Mouse (Mus musculus) fat pad, adult 2 months (tissue): ENCODE results near the gene Rpl10-ps3.

Experiments
- DNase-seq: peaks from one replicate; pipeline ENCODE4 v3.0.0-alpha.2; 2011; ENCODE audit warnings: low read depth, low spot score; ENCODE audit errors: extremely low read depth

The Rpl10-ps3 gene

GRCm38 (mm10) chr9:50311036-50311545, 33.7 kb downstream of the Rpl10-ps3 start:
- no peak for DNase-seq

- no peak for DNase-seq
Observed at GRCm38 (mm10) chr9:50305666-50306402, 38.9 kb downstream of the Rpl10-ps3 start.

GRCm38 (mm10) chr9:50305046-50305445, 39.7 kb downstream of the Rpl10-ps3 start:
- no peak for DNase-seq

GRCm38 (mm10) chr9:50304004-50304403, 40.8 kb downstream of the Rpl10-ps3 start:
- no peak for DNase-seq

GRCm38 (mm10) chr9:50301722-50302121, 43.0 kb downstream of the Rpl10-ps3 start:
- no peak for DNase-seq

GRCm38 (mm10) chr9:50298389-50298788, 46.4 kb downstream of the Rpl10-ps3 start:
- DNase-seq: no peak
